Mouse (Mus musculus) heart, postnatal 0 days (tissue): ENCODE results near the gene 1700001K19Rik. TPM values are rescaled to one million over a fixed set of nuclear protein-coding genes. Genes with fewer than 3 reads are reported as not detected.
"Not testable (repeated sequence)": the region's sequence is repeated elsewhere in the genome, so short reads cannot be mapped to it uniquely, and the experiment has no call there.

Experiments used
- ATAC-seq: fragments of 200-750 bp; cut with Nextera tagmentation; 2 replicates; pipeline ENCODE4 v1.8.0; 2017; ENCODE audit warnings: low read depth, moderate number of reproducible peaks, moderate library complexity; ENCODE audit not compliant: insufficient read depth
- DNase-seq: peaks from one replicate; pipeline ENCODE4 v3.0.0-alpha.2; 2016; ENCODE audit warnings: low spot score
- H3K27ac ChIP-seq: fragments of 300-500 bp; sonication (generic); 2 replicates; pipeline ENCODE4 v1.5.1; 2014; ENCODE audit warnings: low read depth, mild to moderate bottlenecking
- H3K27me3 ChIP-seq: fragments of 300-500 bp; sonication (generic); 2 replicates; pipeline ENCODE4 v1.6.1; 2014; ENCODE audit warnings: low read length, mixed read lengths; ENCODE audit not compliant: control insufficient read depth, insufficient read depth
- H3K36me3 ChIP-seq: fragments of 300-500 bp; sonication (generic); replicated peaks from 2 replicates; pipeline ENCODE4 v1.6.1; 2014; ENCODE audit warnings: low read length, mixed read lengths; ENCODE audit not compliant: control insufficient read depth, insufficient read depth
- H3K4me1 ChIP-seq: fragments of 300-500 bp; sonication (generic); 2 replicates; pipeline ENCODE4 v1.6.1; 2014; ENCODE audit warnings: antibody characterized with exemption; ENCODE audit not compliant: control insufficient read depth, insufficient read depth
- H3K4me2 ChIP-seq: fragments of 300-500 bp; sonication (generic); 2 replicates; pipeline ENCODE4 v1.6.1; 2014; ENCODE audit warnings: low read depth, mild to moderate bottlenecking, low read length, moderate library complexity
- H3K4me3 ChIP-seq: fragments of 300-500 bp; sonication (generic); 2 replicates; pipeline ENCODE4 v1.5.1; 2014; ENCODE audit warnings: low read depth, low read length
- H3K9ac ChIP-seq: fragments of 300-500 bp; sonication (generic); replicated peaks from 2 replicates; pipeline ENCODE4 v1.6.1; 2014; ENCODE audit warnings: low read depth, low read length, mixed read lengths
- H3K9me3 ChIP-seq: fragments of 300-500 bp; sonication (generic); replicated peaks from 2 replicates; pipeline ENCODE4 v1.6.1; 2016; ENCODE audit warnings: low read length; ENCODE audit not compliant: control insufficient read depth
- CTCF ChIP-seq: IDR thresholded peaks from 2 replicates; pipeline ENCODE4 v1.5.1; 2016; ENCODE audit warnings: antibody characterized with exemption, control low read depth, low read depth
- EP300 ChIP-seq: IDR thresholded peaks from 2 replicates; pipeline ENCODE4 v1.6.1; 2016; ENCODE audit warnings: antibody characterized with exemption, low read depth
- WGBS: fragments of 180-500 bp; shearing (Covaris S2); extraction: QIAGEN DNeasy Blood & Tissue Kit; methylation state at CpG from one replicate; pipeline ENCODE4 v1.1.7; 2014; 5-methylcytosine and 5-hydroxymethylcytosine counted together
- polyA plus RNA-seq: library from polyadenylated mRNA; unstranded; fragments of >200 nt; fragmentation: Nextera tagmentation; extraction: Ambion mirVana; gene quantifications from 2 replicates; pipeline ENCODE4 v1.2.1, GENCODE M21; 2015
- total RNA-seq: library from RNA; depleted of rRNA; stranded (reverse); fragments of >200 nt; gene quantifications from 2 replicates; pipeline ENCODE4 v1.2.3, GENCODE M21; 2014; ENCODE audit warnings: low replicate concordance

The 1700001K19Rik gene
- total and polyA plus RNA-seq, 2 experiments from 2014 or later: not detected

GRCm38 (mm10) chr12:110703682-110704081 is 21.3 kb upstream of the 1700001K19Rik start:
- TF ChIP-seq EP300: no peak
- no peak for TF ChIP-seq CTCF
- ATAC-seq (no peak), DNase-seq (no peak)
- 0 out of 2 replicates have a peak, but pooled peaks cover 2% of the 10 kb centered on the region for H3K4me1 ChIP-seq
- no peaks in the 10 kb centered on the region for H3K9me3 ChIP-seq
- peak overlapping the region; percentile 33 for H3K27ac ChIP-seq
- H3K4me3 ChIP-seq: no peak overlapping the region
- H3K4me2 ChIP-seq: no peak overlapping the region
- H3K27me3 ChIP-seq: no peaks in the 10 kb centered on the region
- no peak overlapping the region for H3K9ac ChIP-seq
- WGBS: 66% methylated on average over 7 of the region's 7 CpGs
- no peaks in the 10 kb centered on the region for H3K36me3 ChIP-seq

GRCm38 (mm10) chr12:110703008-110703471 is 20.6 kb upstream of the 1700001K19Rik start:
- Histone ChIP-seq H3K4me3 (no peak overlapping the region), H3K27ac (peak overlapping the region; percentile 33), H3K4me2 (peak overlapping the region; percentile 45), H3K27me3 (no peaks in the 10 kb centered on the region), H3K9me3 (no peaks in the 10 kb centered on the region), H3K4me1 (0 out of 2 replicates have a peak, but pooled peaks cover 2% of the 10 kb centered on the region), H3K36me3 (no peaks in the 10 kb centered on the region), H3K9ac (no peak overlapping the region)
- DNase-seq (peak; percentile 87), ATAC-seq (peak; percentile 73)
- TF ChIP-seq CTCF (peak; percentile 94), EP300 (no peak)
- WGBS: 4% methylated on average over 8 of the region's 8 CpGs

GRCm38 (mm10) chr12:110702556-110702955 is 20.1 kb upstream of the 1700001K19Rik start, which contains the start of gene Hsp90aa1:
Gene Hsp90aa1 (minus strand): TSS chr12:110702728.
- H3K27ac ChIP-seq: peak within 1 kb of the TSS; percentile 33
- WGBS: 48% methylated on average over 4 of the region's 4 CpGs
- no peaks in the 10 kb centered on the region for H3K27me3 ChIP-seq
- DNase-seq: no peak
- TF ChIP-seq CTCF: no peak
- H3K9me3 ChIP-seq: no peaks in the 10 kb centered on the region
- no peak within 1 kb of the TSS for H3K4me3 ChIP-seq
- peak within 1 kb of the TSS; percentile 45 for H3K4me2 ChIP-seq
- H3K4me1 ChIP-seq: 0 out of 2 replicates have a peak, but pooled peaks cover 2% of the 10 kb centered on the region
- no peak for ATAC-seq
- H3K36me3 ChIP-seq: no peaks in the 10 kb centered on the region
- H3K9ac ChIP-seq: no peak within 1 kb of the TSS

GRCm38 (mm10) chr12:110701363-110701762 is 18.9 kb upstream of the 1700001K19Rik start:
- not testable (repeated sequence) for H3K36me3 ChIP-seq, H3K4me2 ChIP-seq, ATAC-seq, H3K27ac ChIP-seq, H3K9ac ChIP-seq, H3K4me1 ChIP-seq, H3K9me3 ChIP-seq, H3K27me3 ChIP-seq, H3K4me3 ChIP-seq
- peak; percentile 2 for DNase-seq
- WGBS: 29% methylated on average over 3 of the region's 3 CpGs

- DNase-seq: no peak
- Histone ChIP-seq H3K4me3 (no peak overlapping the region), H3K9me3 (no peaks in the 10 kb centered on the region), H3K9ac (no peak overlapping the region), H3K4me2 (no peak overlapping the region), H3K36me3 (no peaks in the 10 kb centered on the region), H3K27ac (no peak overlapping the region), H3K4me1 (0 out of 2 replicates have a peak, but pooled peaks cover 2% of the 10 kb centered on the region), H3K27me3 (no peaks in the 10 kb centered on the region)
- TF ChIP-seq EP300 (no peak), CTCF (no peak)
- no peak for ATAC-seq
- WGBS: 66% methylated on average over 2 of the region's 2 CpGs
Measured at GRCm38 (mm10) chr12:110700730-110701129, 18.3 kb upstream of the 1700001K19Rik start.

- ATAC-seq (no peak), DNase-seq (no peak)
- 58% methylated on average over 2 of the region's 2 CpGs for WGBS
- Histone ChIP-seq H3K36me3 (peaks cover 6% of the 10 kb centered on the region; the same call in 1 of the 2 replicates), H3K4me3 (no peak overlapping the region), H3K27me3 (no peaks in the 10 kb centered on the region), H3K27ac (no peak overlapping the region), H3K4me1 (peaks cover 8% of the 10 kb centered on the region; the same call in 1 of the 2 replicates), H3K9ac (no peak overlapping the region), H3K4me2 (no peak overlapping the region), H3K9me3 (no peaks in the 10 kb centered on the region)
- TF ChIP-seq CTCF: no peak
- no peak for TF ChIP-seq EP300
Measured at GRCm38 (mm10) chr12:110699171-110699547, 16.7 kb upstream of the 1700001K19Rik start.
